Mouse (Mus musculus) C2C12 (cell line): Measurements from ENCODE around the gene Ror2. TPM values are rescaled to one million over a fixed set of nuclear protein-coding genes. Genes with fewer than 3 reads are reported as not detected.
"Not testable (repeated sequence)": the region's sequence is repeated elsewhere in the genome, so short reads cannot be mapped to it uniquely, and the experiment has no call there.

Source experiments
- H3K27me3 ChIP-seq: one replicate; pipeline ENCODE4 v1.6.1; 2011; ENCODE audit not compliant: control insufficient read depth, insufficient read depth, insufficient read length
- H3K36me3 ChIP-seq: one replicate; pipeline ENCODE4 v1.6.1; 2011; ENCODE audit not compliant: control insufficient read depth, insufficient read depth
- H3K4me3 ChIP-seq: one replicate; pipeline ENCODE4 v1.5.1; 2011; ENCODE audit warnings: mild to moderate bottlenecking, control low read depth; ENCODE audit not compliant: poor library complexity, insufficient read depth, severe bottlenecking
- H3K79me2 ChIP-seq: one replicate; pipeline ENCODE4 v1.6.1; 2011; ENCODE audit not compliant: control insufficient read depth, insufficient read depth
- H3K79me3 ChIP-seq: one replicate; pipeline ENCODE4 v1.6.1; 2011; ENCODE audit warnings: low read depth, control low read depth
- H3ac ChIP-seq: one replicate; pipeline ENCODE3; 2011; ENCODE audit warnings: low read depth; ENCODE audit not compliant: control insufficient read depth, insufficient read length
- CEBPB ChIP-seq: IDR thresholded peaks from one replicate; pipeline ENCODE4 v1.6.1; 2011; ENCODE audit warnings: low read depth, mild to moderate bottlenecking, control low read depth, moderate library complexity
- CTCF ChIP-seq: IDR thresholded peaks from one replicate; pipeline ENCODE4 v1.5.1; 2011; ENCODE audit not compliant: control insufficient read depth, insufficient read depth, insufficient read length
- FOSL1 ChIP-seq: IDR thresholded peaks from one replicate; pipeline ENCODE4 v1.8.0; 2011; ENCODE audit warnings: mild to moderate bottlenecking, low read length; ENCODE audit not compliant: poor library complexity, insufficient read depth, severe bottlenecking
- MAX ChIP-seq: IDR thresholded peaks from one replicate; pipeline ENCODE4 v1.6.1; 2011; ENCODE audit warnings: mild to moderate bottlenecking, control low read depth
- MYOD1 ChIP-seq: IDR thresholded peaks from one replicate; pipeline ENCODE4 v1.6.1; 2011; ENCODE audit warnings: low read depth; ENCODE audit not compliant: control insufficient read depth, insufficient read length
- MYOG ChIP-seq: IDR thresholded peaks from one replicate; pipeline ENCODE4 v1.6.1; 2011; ENCODE audit not compliant: control insufficient read depth, insufficient read length; ENCODE audit errors: extremely low read depth
- USF1 ChIP-seq: IDR thresholded peaks from one replicate; pipeline ENCODE4 v1.6.1; 2011; ENCODE audit warnings: low read depth, mild to moderate bottlenecking, control low read depth, moderate library complexity
- polyA plus RNA-seq: library from polyadenylated mRNA; unstranded; fragments of >200 nt; fragmentation: generic; extraction: Trizol; gene quantifications from one replicate; pipeline ENCODE4 v1.2.1, GENCODE M21; 2012; ENCODE audit warnings: missing spikeins

Gene Ror2
- polyA plus RNA-seq, 1 experiment, result 0.13 TPM

GRCm38 (mm10) chr13:53320899-53321298 is 35.0 kb upstream of the Ror2 start:
- TF ChIP-seq CEBPB, result no peak
- no peak for TF ChIP-seq MAX
- TF ChIP-seq MYOG, result no peak
- TF ChIP-seq FOSL1, result no peak
- no peak for TF ChIP-seq MYOD1
- no peak for TF ChIP-seq CTCF
- no peak for TF ChIP-seq USF1
- no peak overlapping the region for H3ac ChIP-seq
- no peaks in the 10 kb centered on the region for H3K79me2 ChIP-seq
- no peaks in the 10 kb centered on the region for H3K36me3 ChIP-seq
- no peaks in the 10 kb centered on the region for H3K79me3 ChIP-seq
- H3K27me3 ChIP-seq, result no peaks in the 10 kb centered on the region
- H3K4me3 ChIP-seq, result no peak overlapping the region

GRCm38 (mm10) chr13:53316515-53317295 is 30.8 kb upstream of the Ror2 start:
- no peak overlapping the region for H3ac ChIP-seq
- no peak overlapping the region for H3K4me3 ChIP-seq
- TF ChIP-seq CEBPB (no peak), FOSL1 (no peak), MYOG (no peak)
- no peaks in the 10 kb centered on the region for H3K79me2 ChIP-seq
- H3K27me3 ChIP-seq, result peaks cover 7% of the 10 kb centered on the region
- no peaks in the 10 kb centered on the region for H3K79me3 ChIP-seq
- H3K36me3 ChIP-seq, result no peaks in the 10 kb centered on the region

GRCm38 (mm10) chr13:53315757-53316156 is 29.8 kb upstream of the Ror2 start:
- peaks cover 12% of the 10 kb centered on the region for H3K27me3 ChIP-seq
- H3ac ChIP-seq, H3K36me3 ChIP-seq, H3K4me3 ChIP-seq, H3K79me3 ChIP-seq, H3K79me2 ChIP-seq: not testable (repeated sequence)

- H3ac ChIP-seq, result no peak overlapping the region
- TF ChIP-seq FOSL1, result no peak
- no peak for TF ChIP-seq MAX
- no peak for TF ChIP-seq MYOG
- TF ChIP-seq CEBPB, result no peak
- TF ChIP-seq USF1, result no peak
- TF ChIP-seq MYOD1, result no peak
- no peak for TF ChIP-seq CTCF
- H3K79me3 ChIP-seq, result no peaks in the 10 kb centered on the region
- H3K79me2 ChIP-seq, result no peaks in the 10 kb centered on the region
- H3K4me3 ChIP-seq, result no peak overlapping the region
- peaks cover 12% of the 10 kb centered on the region for H3K27me3 ChIP-seq
- H3K36me3 ChIP-seq, result no peaks in the 10 kb centered on the region
Measured at GRCm38 (mm10) chr13:53310442-53310841, 24.5 kb upstream of the Ror2 start.

- H3K27me3 ChIP-seq, result peaks cover 12% of the 10 kb centered on the region
- no peaks in the 10 kb centered on the region for H3K36me3 ChIP-seq
- H3K4me3 ChIP-seq, result no peak overlapping the region
- H3K79me3 ChIP-seq, result no peaks in the 10 kb centered on the region
- no peak overlapping the region for H3ac ChIP-seq
- H3K79me2 ChIP-seq, result no peaks in the 10 kb centered on the region
- TF ChIP-seq MYOD1 (no peak), USF1 (no peak)
Measured at GRCm38 (mm10) chr13:53309661-53310160, 23.8 kb upstream of the Ror2 start.

GRCm38 (mm10) chr13:53309148-53309547 is 23.2 kb upstream of the Ror2 start:
- Histone ChIP-seq H3ac (no peak overlapping the region), H3K79me3 (no peaks in the 10 kb centered on the region), H3K27me3 (peaks cover 12% of the 10 kb centered on the region), H3K36me3 (no peaks in the 10 kb centered on the region), H3K4me3 (no peak overlapping the region), H3K79me2 (no peaks in the 10 kb centered on the region)
- TF ChIP-seq MYOD1 (no peak), CEBPB (no peak), FOSL1 (no peak), USF1 (no peak), CTCF (no peak), MYOG (no peak), MAX (no peak)
